Mouse (Mus musculus) induced T-regulatory cell, adult 2 months (primary cell): ENCODE measurements at regions not wholly inside any gene's neighbourhood (a gene's known extent, or its start where the extent isn't known, plus 50 kb on each side); places are given as distances from the start of the nearest gene placed in this dataset.

Experiments
- DNase-seq: peaks from one replicate; pipeline ENCODE4 v3.0.0-alpha.2; 2012; ENCODE audit warnings: low read depth

- DNase-seq, result no peak
Measured at GRCm38 (mm10) chr11:27280791-27281190, 687.0 kb upstream of the Vrk2 start.

- peak; percentile 1 for DNase-seq
Measured at GRCm38 (mm10) chr11:27264253-27264652, 670.5 kb upstream of the Vrk2 start.

GRCm38 (mm10) chr11:27258521-27258920 is 664.7 kb upstream of the Vrk2 start:
- DNase-seq, result no peak

GRCm38 (mm10) chr11:27235884-27236283 is 642.1 kb upstream of the Vrk2 start:
- DNase-seq, result no peak

GRCm38 (mm10) chr11:27226454-27226853 is 632.7 kb upstream of the Vrk2 start:
- DNase-seq, result no peak

GRCm38 (mm10) chr11:27222436-27222835 is 628.6 kb upstream of the Vrk2 start:
- DNase-seq, result no peak

- no peak for DNase-seq
Measured at GRCm38 (mm10) chr11:27221956-27222355, 628.2 kb upstream of the Vrk2 start.

GRCm38 (mm10) chr11:27219715-27220699 is 626.2 kb upstream of the Vrk2 start:
- peak; percentile 17 for DNase-seq

GRCm38 (mm10) chr11:27215752-27216151 is 622.0 kb upstream of the Vrk2 start:
- no peak for DNase-seq

GRCm38 (mm10) chr11:27203330-27204214 is 609.8 kb upstream of the Vrk2 start:
- DNase-seq, result no peak

- DNase-seq, result no peak
Measured at GRCm38 (mm10) chr11:27184035-27184434, 590.2 kb upstream of the Vrk2 start.

GRCm38 (mm10) chr11:27183422-27183821 is 589.6 kb upstream of the Vrk2 start:
- DNase-seq, result no peak

- DNase-seq, result no peak
Measured at GRCm38 (mm10) chr11:27160411-27160810, 566.6 kb upstream of the Vrk2 start.
